Mouse (Mus musculus): ENCODE data around the gene Rce1. TPM values are rescaled to one million over a fixed set of nuclear protein-coding genes. Genes with fewer than 3 reads are reported as not detected.
A peak's percentile ranks its signal among the peaks of the same experiment; 100 is the strongest.

The Rce1 gene
- polyA plus RNA-seq, 2 experiments: 20.0 to 23.6 TPM

DNA sequence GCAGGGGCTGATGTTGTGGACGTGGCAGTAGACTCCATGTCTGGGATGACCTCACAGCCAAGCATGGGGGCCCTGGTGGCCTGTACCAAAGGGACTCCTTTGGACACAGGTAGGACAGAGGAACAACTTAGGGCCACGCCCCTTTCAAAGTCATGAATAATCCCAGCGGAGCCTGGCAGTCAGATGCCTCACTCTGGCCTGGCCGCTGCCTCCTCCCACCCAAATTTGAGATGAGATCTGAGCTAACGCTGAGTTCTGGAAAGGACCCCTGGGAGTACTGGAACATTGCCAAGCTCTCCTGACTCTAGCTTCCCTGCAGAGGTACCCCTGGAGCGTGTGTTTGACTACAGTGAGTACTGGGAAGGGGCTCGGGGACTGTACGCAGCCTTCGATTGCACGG is 6.0 kb downstream of the Rce1 start:
- no peak overlapping the region for H3K27ac ChIP-seq
- 83% methylated on average over 10 of the region's 10 CpGs for WGBS (ENCODE audit: insufficient replicate concordance)
- no peak for ATAC-seq (ENCODE audit: insufficient read depth)
- H3K4me3 ChIP-seq (ENCODE audit: insufficient read depth in 1 of 2, low read depth in 2 of 2, low read length in 2 of 2): no peak overlapping the region
- no peaks in the 10 kb centered on the region for H3K9me3 ChIP-seq (ENCODE audit: control insufficient read depth, low read length)
- H3K36me3 ChIP-seq (replicated peaks; ENCODE audit: control insufficient read depth, insufficient read depth, low read depth): no peaks in the 10 kb centered on the region; the same call in none of the 2 replicates
- H3K4me1 ChIP-seq (replicated peaks; ENCODE audit: control insufficient read depth in 2 of 2, insufficient read depth in 2 of 2, low read length in 1 of 2): peaks cover 4 to 10% of the 10 kb centered on the region in 2 experiments; a peak in 3 of 4 replicates
- TF ChIP-seq EP300 (IDR thresholded peaks at IDR 0.05; ENCODE audit: low read depth): no peak
- no peak for TF ChIP-seq CTCF (IDR thresholded peaks at IDR 0.05; ENCODE audit: low read depth)
- no peak overlapping the region for H3K4me2 ChIP-seq (ENCODE audit: low read depth)
- H3K27me3 ChIP-seq (ENCODE audit: control insufficient read depth, insufficient read depth, low read length): peaks cover 5% of the 10 kb centered on the region
- no peak overlapping the region for H3K9ac ChIP-seq (replicated peaks)
- DNase-seq (ENCODE audit: low read depth in 3 of 3, low spot score in 3 of 3): no peak

DNA sequence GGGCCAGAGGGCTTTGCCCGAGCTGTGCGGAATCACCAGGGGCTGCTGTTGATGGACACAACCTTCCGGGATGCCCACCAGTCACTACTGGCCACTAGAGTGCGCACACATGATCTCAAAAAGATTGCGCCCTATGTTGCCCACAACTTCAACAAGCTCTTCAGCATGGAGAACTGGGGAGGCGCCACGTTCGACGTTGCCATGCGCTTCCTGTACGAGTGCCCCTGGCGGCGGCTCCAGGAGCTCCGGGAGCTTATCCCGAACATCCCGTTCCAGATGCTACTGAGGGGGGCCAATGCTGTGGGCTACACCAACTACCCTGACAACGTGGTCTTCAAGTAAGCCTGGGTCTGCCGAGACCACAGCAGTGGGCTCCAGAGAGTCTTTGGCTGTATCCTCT is 7.3 kb downstream of the Rce1 start:
- Histone ChIP-seq H3K4me3 (ENCODE audit: insufficient read depth in 1 of 2, low read depth in 2 of 2, low read length in 2 of 2) (no peak overlapping the region), H3K9ac (replicated peaks) (no peak overlapping the region), H3K27ac (no peak overlapping the region), H3K4me1 (replicated peaks; ENCODE audit: control insufficient read depth in 2 of 2, insufficient read depth in 2 of 2, low read length in 1 of 2) (peaks cover 4 to 9% of the 10 kb centered on the region in 2 experiments; a peak in 3 of 4 replicates), H3K36me3 (replicated peaks; ENCODE audit: control insufficient read depth, insufficient read depth, low read depth) (no peaks in the 10 kb centered on the region; the same call in none of the 2 replicates), H3K4me2 (ENCODE audit: low read depth) (no peak overlapping the region), H3K9me3 (ENCODE audit: control insufficient read depth, low read length) (no peaks in the 10 kb centered on the region), H3K27me3 (ENCODE audit: control insufficient read depth, insufficient read depth, low read length) (peaks cover 5% of the 10 kb centered on the region)
- DNase-seq (ENCODE audit: low read depth in 3 of 3, low spot score in 3 of 3): no peak
- ATAC-seq (ENCODE audit: insufficient read depth): no peak
- WGBS (ENCODE audit: insufficient replicate concordance): 31% methylated on average over 18 of the region's 18 CpGs
- peak; percentile 50 for TF ChIP-seq CTCF (IDR thresholded peaks at IDR 0.05; ENCODE audit: low read depth)
- no peak for TF ChIP-seq EP300 (IDR thresholded peaks at IDR 0.05; ENCODE audit: low read depth)

DNA sequence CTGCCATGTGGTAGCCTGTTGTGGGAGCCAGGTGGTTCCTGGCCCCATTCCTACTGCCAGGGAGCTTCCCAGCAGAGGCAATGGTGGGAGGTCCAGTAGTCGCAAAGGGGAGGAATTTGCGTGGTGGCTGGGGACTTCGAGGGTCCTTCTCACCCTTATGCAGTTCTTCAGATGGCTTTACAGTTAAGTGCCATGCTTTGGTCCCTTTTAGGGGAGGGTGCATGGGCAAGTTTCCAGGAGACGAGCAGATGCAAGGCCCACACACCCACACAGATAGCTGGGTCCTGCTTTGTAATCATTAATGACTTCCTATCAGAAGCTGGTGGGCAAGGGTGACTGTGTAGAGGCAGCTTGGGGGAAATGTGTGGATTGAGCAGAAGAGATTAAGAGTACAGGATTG is 8.9 kb downstream of the Rce1 start:
- TF ChIP-seq CTCF (IDR thresholded peaks at IDR 0.05; ENCODE audit: low read depth) (no peak), EP300 (IDR thresholded peaks at IDR 0.05; ENCODE audit: low read depth) (no peak)
- no peaks in the 10 kb centered on the region for H3K9me3 ChIP-seq (ENCODE audit: control insufficient read depth, low read length)
- H3K27me3 ChIP-seq (ENCODE audit: control insufficient read depth, insufficient read depth, low read length): peaks cover 5% of the 10 kb centered on the region
- no peaks in the 10 kb centered on the region for H3K36me3 ChIP-seq (replicated peaks; ENCODE audit: control insufficient read depth, insufficient read depth, low read depth)
- no peak overlapping the region for H3K27ac ChIP-seq
- DNase-seq (ENCODE audit: low read depth in 3 of 3, low spot score in 3 of 3) (no peak), ATAC-seq (ENCODE audit: insufficient read depth) (no peak)
- 40% methylated on average over 4 of the region's 4 CpGs for WGBS (ENCODE audit: insufficient replicate concordance)
- peak overlapping the region; percentile 94 for H3K4me2 ChIP-seq (ENCODE audit: low read depth)
- H3K4me3 ChIP-seq (ENCODE audit: insufficient read depth in 1 of 2, low read depth in 2 of 2, low read length in 2 of 2): no peak overlapping the region
- peaks cover 4 to 9% of the 10 kb centered on the region in 2 experiments; a peak in 3 of 4 replicates for H3K4me1 ChIP-seq (replicated peaks; ENCODE audit: control insufficient read depth in 2 of 2, insufficient read depth in 2 of 2, low read length in 1 of 2)
- no peak overlapping the region for H3K9ac ChIP-seq (replicated peaks)

DNA sequence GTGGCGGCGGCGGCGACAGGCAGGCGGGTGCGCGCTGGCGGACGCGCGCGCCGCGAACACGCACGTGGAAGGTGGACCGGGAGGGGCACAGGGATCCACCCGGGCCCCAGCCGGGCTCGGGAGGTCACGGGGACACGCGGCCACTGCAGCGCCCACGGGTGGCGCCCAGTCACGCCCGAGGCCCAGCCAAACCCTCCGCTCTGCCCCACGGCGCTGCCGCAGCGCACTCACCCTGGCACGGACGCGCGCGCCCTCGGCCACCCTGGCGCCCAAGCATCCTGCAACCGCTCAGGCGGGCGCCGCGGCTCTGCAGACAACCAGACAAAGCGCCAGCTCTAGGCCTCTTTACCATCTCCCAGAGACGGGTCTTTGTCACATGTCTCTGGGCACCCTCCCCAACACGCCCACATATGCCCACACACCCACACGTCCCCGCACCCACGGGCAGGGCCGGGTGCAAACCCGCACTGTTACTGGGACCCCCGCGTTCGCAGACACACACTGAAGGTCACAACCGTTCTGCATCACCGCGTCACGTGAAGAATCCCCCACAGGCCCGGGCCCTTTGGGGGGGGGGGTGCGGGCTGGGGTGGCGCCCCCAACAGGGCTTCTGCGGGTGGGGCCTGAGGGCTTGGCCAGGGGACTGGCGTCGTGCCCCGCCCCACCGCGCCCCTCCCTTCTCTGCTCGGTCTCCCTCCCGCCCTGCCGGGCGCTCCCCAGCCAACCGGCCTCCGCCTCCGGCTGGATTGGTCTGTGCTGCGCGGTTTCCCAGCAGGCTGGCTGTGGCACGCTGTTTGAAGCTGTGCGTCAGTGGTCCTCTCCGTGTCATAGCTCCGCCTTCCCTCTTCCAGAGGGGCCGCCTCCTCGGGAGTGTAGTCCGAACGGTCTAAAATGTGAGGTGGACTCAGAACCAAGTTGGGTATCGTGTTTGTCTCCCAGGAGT is 10.0 kb downstream of the Rce1 start, which contains the start of gene Lrfn4:
Lrfn4 (minus strand) TSS at position 517 of the 943 bp plus-strand sequence.
- no peaks in the 10 kb centered on the region for H3K9me3 ChIP-seq (ENCODE audit: control insufficient read depth, low read length)
- TF ChIP-seq CTCF (IDR thresholded peaks at IDR 0.05; ENCODE audit: low read depth): no peak
- TF ChIP-seq EP300 (IDR thresholded peaks at IDR 0.05; ENCODE audit: low read depth): no peak
- peak within 1 kb of the TSS; percentile 51 to 61 for H3K4me3 ChIP-seq (ENCODE audit: insufficient read depth in 1 of 2, low read depth in 2 of 2, low read length in 2 of 2)
- peak within 1 kb of the TSS; percentile 62 for H3K9ac ChIP-seq (replicated peaks)
- H3K27ac ChIP-seq: no peak within 1 kb of the TSS
- no peaks in the 10 kb centered on the region for H3K36me3 ChIP-seq (replicated peaks; ENCODE audit: control insufficient read depth, insufficient read depth, low read depth)
- ATAC-seq (ENCODE audit: insufficient read depth) (peak; percentile 87), DNase-seq (ENCODE audit: low read depth in 3 of 3, low spot score in 3 of 3) (peak; percentile 63 to 68 (median 66))
- peaks cover 4 to 9% of the 10 kb centered on the region in 2 experiments; a peak in 3 of 4 replicates for H3K4me1 ChIP-seq (replicated peaks; ENCODE audit: control insufficient read depth in 2 of 2, insufficient read depth in 2 of 2, low read length in 1 of 2)
- H3K4me2 ChIP-seq (ENCODE audit: low read depth): peak within 1 kb of the TSS; percentile 94
- under 1% methylated on average over 85 of the region's 87 CpGs for WGBS (ENCODE audit: insufficient replicate concordance)
- H3K27me3 ChIP-seq (ENCODE audit: control insufficient read depth, insufficient read depth, low read length): peaks cover 5% of the 10 kb centered on the region
